Mouse (Mus musculus): Measurements from ENCODE around the gene Dmgdh.

- TF ChIP-seq POLR2A (IDR thresholded peaks at IDR 0.05; ENCODE audit: borderline replicate concordance, low read depth, low read length) (no peak), CTCF (IDR thresholded peaks at IDR 0.05; ENCODE audit: low read depth, low read length) (no peak)
Measured at GRCm38 (mm10) chr13:93756674-93757073, 82.4 kb downstream of the Dmgdh start.
